Mouse (Mus musculus) left cerebral cortex, postnatal 14 days (tissue): ENCODE results near the gene Gorasp1. TPM values are rescaled to one million over a fixed set of nuclear protein-coding genes. Genes with fewer than 3 reads are reported as not detected.
A peak's percentile ranks its signal among the peaks of the same experiment; 100 is the strongest.

Experiments used
- DNase-seq, 2 experiments: peaks; one replicate each; pipeline ENCODE4 v3.0.0; 2021 to 2022; ENCODE audit warnings: low spot score in 2 of 2, mixed read lengths in 1 of 2
- intact Hi-C: fragments of 180-260 bp; cut with DNase I; formaldehyde crosslinking; loops from one replicate; pipeline ENCODE4 v1.15.1; 2025
- total RNA-seq, 2 experiments: library from RNA; stranded (reverse); gene quantifications; 2 replicates each; pipeline ENCODE4 v1.2.3; 2021

Gorasp1 gene
- total RNA-seq, 2 experiments from 2014 or later, result 31.3 to 33.7 TPM

DNA sequence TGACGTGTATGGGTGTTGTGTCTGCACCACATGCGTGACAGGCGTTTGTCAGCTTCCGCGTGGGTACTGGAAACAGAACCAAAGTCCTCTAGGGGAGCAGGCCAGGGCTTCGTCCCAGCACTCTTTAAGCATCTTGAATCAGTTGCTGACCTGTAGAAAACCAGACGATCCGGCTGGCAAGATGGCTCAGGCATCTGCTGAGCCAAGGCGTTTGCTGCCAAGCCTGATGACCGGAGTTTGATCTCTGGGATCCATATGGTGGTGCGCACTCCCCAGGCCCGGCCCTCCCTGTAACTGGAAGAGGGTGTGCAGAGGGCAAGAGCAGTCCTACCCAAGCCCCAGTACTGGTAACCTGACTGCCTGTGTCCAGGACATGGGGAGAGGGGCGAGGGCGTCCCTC lies 4.5 kb upstream of the Gorasp1 start:
- intact Hi-C loops, result no loop called here
- no peak for DNase-seq

DNA sequence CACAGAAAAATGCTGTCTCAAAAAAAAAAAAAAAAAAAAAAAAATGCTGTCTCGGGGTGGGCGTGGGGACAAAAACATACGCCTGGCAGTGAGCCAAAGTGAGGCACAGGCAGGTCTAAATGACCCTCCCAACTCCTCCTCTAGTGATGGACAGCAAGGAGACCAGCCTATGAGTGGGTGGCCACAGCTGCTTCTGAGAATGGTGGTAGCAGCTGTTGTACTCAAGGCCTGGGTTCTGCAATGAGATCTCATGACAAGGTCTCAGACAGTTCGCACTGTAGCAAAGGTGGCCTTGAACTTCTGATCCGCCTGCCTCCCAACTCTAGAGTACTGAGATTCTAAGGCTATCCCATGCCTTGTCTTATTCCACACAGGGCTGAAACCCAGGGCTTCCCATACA lies 4.0 kb upstream of the Gorasp1 start:
- no peak for DNase-seq
- intact Hi-C loops, result no loop called here

DNA sequence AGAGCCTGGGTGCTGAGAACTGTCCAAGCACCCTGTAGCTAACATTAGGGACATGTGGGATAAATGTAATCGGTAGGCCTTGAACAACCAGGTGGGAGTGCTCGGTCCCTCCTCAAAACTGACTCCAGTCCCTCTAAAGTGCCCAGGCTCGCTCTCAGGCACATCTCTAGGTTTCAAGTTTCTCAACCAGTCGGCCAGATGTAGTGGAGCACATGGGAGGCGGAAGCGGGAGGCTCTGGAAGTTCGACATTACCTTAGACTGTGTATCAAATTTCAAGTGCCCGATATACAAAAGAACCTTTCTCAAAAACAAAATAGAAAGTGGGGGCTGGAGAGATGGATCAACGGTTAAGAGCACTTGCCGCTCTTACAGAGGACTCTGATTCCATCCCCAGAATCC lies 2.3 kb upstream of the Gorasp1 start:
- intact Hi-C loops, result no loop called here
- DNase-seq, result no peak

DNA sequence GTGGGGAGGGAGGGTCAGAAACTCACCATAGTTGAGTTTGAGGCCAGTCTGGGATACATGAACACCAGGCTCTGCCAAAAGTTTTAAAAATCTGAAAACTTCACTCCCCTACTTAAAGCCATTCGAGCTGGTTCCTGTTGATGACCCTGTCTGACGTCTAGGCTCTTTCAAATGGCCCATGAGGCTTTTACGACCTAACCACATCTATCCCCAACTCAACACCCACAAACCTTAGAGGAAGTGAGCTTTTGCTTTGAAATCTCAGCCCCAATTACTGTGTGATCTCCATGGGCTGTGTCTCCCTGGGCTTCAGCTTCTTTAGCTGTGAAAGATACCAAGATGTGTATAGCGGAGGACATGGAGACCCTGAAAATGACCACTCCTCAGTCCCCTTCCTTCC lies 1.1 kb upstream of the Gorasp1 start:
- intact Hi-C loops, result no loop called here
- no peak for DNase-seq

DNA sequence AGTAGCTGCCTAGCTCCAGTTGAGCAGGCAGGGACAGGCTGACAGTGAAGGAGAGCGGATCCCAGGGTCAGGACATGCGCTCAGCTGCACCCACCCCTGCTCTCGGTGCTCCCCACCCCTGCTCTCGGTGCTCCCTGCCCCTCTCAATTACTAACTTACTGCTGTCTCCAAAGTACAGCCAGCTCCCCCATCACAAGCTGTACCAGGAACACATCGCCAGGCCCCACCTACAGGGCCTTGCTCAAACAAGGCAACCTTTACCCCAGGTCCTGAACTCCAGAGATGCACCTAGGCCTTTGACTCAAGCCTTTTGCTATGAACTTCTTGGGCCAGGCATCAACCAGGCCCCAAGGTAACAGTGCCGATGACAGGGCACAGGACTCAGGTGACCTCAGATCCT lies 3.7 kb downstream of the Gorasp1 start:
- intact Hi-C loops, result no loop called here
- no peak for DNase-seq

DNA sequence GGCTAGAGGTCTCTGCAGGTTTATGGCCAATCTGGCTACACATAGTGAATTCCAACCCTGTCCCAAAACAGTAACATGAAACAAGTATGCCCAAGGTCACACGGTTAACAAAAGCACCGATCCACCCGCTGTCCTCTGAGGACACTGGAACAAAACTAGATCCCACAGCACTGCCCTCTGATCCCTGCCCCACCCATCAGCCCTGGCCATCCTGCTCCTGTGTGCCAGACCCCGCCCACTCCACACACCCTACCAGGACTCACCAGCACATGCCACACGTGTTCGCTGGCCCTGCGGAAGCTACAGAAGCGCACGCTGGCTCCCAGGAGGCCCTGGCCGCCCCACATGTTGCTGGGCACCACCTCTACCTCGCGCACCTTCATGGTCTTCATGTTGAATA lies 5.0 kb downstream of the Gorasp1 start:
- no peak for DNase-seq
- intact Hi-C loops, result no loop called here

DNA sequence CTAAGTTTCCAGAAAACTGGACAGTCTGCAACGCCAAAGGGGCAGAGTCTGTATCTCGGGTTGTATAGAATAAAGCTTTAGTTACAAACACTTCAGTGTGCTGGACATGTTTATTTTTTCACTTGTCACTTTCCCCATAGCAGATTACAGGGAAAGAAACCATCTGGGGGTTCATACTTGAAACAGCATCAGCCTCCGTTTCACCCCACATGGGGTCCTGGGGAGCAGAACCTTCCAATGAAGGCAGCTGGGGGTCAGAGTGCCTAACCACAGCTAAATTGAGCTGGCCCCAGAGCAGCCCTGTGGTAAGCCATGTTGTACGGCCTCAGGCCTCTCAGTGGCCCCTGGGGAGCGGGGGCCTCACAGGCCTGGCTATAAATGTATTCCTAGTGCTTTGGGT lies 10.9 kb downstream of the Gorasp1 start:
- no peak for DNase-seq

DNA sequence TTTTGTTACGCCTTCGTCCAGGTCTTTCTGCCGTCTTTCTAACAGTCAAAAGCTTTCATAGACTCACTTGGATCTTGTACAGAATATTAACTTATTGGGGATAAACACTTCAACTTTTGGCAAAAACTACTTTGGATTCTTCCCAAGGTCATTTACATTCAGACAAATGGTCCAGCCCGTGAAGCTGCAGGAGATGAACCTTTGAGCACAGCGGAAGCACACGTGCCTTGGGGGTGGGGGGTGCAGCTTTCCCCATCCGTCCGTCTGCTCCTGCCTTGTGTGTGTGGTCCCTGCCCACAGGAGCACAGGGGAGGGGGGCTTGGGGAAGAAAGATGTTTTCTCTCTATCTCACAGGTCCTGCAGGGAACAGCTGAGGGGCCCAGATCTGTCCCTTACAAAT lies 11.6 kb downstream of the Gorasp1 start:
- no peak for DNase-seq
- intact Hi-C loops, result no loop called here

More for the DNA sequence above, 10.9 kb downstream of the Gorasp1 start:
- intact Hi-C loops, result no loop called here

DNA sequence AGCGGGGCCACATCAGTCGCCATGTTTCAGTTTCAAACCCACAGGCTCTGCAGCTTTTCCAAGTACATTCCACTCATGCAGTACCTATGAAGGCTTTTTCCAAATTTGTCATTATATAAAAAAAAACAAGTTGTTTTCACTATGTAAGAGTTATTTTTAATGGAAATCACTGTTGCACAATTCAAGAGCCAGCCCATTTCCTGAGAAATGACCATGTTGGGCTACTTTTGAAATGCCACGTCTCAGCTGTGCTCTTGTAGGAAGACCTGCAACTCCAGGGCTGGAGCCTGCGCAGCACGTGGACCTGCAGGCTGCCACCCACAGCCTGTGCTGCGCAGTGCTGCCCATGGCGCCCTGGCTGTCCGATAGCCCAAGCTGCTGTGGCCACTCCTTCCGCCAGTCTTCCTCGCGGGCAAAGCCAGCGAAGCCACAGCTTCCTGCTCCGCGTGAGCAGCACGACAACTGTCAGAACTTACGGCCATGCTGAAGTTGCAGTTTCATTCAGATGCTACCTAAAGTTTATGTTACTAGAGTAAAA lies 12.2 kb downstream of the Gorasp1 start:
- intact Hi-C loops, result no loop called here
- DNase-seq, result no peak

DNA sequence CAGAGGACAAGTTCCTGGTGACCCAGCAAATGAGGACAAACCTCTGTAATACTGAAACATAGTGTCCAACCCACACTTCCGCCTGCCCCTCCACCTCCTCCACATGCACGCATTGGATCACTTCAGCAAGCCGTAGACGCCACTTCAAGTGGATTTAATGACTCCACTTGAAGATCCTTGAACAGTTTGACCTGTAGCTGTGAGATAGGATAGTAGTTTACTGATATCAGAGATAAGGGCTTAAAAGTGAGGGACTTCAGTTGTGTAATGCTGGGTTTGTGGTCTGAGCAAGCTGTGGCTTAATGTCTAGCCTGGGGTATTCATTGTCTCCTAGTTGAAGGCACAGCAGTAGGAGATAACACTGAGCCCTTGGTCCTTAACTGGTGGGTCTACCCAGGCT lies 13.9 kb downstream of the Gorasp1 start:
- intact Hi-C loops, result no loop called here
- DNase-seq, result no peak

DNA sequence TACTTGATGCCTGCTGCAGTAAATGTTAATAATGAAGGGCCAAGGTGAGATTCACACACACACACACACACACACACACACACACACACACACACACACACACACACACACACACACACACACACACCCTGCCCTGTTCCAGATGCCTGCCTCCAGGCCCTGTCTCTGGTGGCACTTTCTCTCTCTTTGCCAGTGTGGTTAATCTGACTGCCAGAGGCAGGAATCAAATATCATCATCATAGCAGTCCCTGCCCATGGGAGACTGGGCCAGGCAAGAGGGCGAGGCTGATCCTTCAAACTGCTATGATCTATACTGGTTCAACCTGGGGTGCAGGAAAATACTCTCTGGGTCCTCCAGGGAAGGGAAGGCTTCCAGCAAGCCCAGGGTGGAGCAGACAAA lies 17.5 kb downstream of the Gorasp1 start:
- DNase-seq, result no peak
- intact Hi-C loops, result no loop called here

DNA sequence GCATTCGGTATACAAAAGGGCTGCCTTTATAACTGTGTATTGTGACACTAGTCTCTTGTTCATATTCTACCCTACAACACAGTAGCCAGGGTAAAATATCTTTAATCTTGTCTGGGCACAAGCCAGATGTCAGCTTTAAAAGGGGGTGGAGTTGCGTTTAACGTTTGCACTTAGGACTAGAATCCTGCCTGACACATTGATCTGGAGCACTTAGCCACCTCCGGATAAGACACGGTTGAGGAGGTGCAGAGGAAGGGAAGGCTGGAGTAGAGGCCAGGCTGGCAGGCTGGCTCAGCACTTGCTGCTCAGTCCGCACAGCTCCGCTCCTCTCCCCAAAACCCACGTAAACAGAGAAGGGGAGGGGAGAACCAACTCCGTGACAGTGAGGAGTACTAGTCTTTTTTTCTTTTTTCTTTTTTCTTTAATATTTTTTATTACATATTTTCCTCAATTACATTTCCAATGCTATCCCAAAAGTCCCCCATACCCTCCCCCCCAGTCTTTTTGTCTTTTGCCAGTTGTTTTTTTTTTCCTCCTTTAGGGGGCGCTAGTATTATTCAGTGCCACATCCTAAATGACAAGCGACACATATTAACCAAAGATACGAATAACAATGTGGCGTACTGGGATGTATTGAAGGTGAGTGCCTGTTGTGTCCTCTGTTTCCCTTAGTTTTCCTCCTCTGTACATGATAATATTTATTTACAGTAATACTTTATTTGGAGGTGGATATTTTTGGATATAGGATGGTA lies 24.1 kb downstream of the Gorasp1 start:
- DNase-seq, result no peak
- intact Hi-C loops, result no loop called here

DNA sequence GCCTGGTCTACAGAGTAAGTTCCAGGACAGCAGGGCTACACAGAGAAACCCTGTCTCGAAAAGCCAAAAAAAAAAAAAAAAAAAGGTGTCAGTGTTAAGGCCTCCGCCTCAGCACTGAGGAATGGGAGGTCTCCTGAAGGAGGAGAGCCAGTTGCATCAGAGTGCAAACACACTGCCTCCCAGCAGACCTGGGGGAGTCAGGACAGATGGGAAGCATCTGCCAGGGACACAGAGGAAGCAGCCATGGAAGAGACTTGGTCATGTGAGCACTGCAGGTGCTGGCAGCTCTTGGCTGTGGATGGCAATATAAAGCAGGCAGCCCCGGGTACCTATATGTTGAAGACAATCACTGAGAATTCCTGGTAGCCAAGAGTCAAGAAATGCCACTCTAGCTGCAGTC lies 27.4 kb downstream of the Gorasp1 start:
- intact Hi-C loops, result no loop called here
- DNase-seq, result no peak

DNA sequence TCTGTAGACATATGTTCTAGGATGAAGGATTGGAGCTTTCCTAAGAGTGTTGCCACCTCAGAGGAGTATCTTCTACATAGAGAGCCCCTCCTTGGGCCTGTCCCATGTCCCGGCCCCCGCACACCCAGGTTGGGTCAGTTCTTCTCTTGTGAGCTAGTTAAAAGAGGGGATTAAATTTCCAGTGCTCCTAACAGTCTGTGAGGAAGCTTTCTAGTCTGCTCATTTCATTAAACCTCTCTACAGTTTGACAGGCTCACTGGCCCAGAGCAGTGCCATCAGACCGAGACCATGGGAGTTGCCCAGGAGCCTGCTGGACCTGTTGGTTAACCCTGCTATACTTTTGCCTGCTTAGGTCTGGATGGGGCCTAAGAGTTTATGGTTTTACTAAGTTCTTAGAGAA lies 28.7 kb downstream of the Gorasp1 start:
- no peak for DNase-seq
- intact Hi-C loops, result no loop called here

DNA sequence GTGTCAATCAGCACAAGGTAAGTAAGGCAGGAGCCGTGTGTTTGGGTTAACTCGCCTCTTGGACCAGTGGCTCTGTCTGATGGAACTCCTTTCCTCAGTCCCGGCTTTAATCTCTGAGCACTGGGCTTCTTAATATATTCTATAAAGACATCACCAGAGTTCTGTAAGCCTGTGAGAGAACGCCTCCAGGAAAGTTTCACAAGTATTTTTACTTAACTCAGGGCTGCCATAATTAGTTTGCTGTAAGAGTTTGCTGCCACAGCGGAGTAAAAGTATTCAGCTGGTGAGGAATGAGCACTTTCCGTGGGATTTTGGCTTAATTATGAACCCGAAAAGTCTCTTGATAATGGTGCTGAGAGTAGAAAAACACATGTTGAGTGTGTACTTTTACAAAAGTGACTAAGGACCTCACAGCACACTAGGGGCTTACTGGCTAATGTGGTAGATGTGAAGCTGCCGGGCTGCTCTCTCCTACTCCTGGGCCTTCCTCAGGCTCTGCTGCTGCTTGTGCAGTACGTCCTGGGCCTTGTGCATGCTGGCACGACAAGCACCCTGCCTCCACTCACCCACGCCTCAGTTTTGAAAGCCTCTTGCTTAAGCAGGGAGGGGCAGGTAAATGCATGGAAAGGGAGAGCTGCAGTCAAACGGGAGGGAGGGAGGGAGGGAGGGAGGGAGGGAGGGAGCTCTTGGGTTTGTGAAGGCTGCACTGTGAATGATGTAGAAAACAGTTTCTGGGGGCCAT lies 34.8 kb downstream of the Gorasp1 start:
- peak; percentile 21 to 40 for DNase-seq

DNA sequence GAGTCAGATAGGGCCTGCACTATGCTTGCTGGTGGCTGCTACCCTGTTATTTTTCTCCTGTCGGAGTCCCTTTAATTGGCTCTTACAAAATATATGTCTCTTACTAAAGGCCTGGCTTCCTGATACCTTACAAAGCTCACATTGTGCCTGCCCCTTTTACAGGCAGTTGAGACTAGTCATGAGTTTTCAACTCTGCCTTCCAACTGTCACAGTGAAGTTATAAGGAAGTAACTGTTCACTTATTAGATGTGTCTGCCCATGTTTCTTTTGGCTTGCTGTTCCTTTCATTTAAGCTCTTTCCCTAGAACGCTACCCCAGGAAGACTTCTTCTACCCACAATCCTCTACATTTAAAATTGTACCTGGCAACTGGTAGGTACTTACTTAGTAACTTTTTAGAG lies 37.9 kb downstream of the Gorasp1 start:
- intact Hi-C loops, result loop anchor here (10.0 kb wide), 1 partner anchor 255 kb away; no protein-coding TSS in a partner anchor
- DNase-seq, result no peak

More for the DNA sequence above, 34.8 kb downstream of the Gorasp1 start:
- intact Hi-C loops, result no loop called here

DNA sequence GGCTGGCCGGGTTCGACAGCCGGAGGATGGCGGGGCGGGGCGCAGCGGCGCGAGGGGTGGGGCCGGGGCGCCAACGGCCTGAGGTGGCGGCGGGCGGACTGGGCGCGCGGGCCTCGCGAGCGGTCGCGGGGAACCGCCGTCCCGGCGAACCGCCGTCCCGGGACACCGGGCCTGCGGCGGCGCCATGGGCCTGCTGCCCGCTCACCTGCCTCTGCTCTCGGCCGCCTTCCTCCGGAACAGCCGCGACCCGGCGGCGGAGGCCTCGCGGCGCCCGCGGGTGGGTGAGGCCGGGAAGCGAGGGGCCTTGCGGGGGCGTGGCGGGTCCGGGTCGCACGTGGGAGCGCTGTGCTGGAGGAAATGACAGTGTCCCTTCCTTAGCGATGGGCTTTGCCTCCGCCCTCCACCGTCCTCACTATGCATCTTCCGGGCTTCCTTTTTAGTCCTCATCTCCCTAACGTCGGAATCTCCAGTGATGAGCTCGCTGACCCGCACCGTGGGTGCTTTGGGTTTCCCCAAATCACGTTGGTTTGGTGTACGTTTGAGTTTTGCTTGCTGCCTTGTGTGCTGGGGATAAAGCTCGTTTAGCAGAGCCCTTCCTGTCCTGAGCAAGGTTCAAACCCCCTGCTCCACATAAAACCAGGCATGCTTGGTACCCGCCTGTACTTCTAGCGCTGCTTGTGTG lies 42.2 kb downstream of the Gorasp1 start:
- intact Hi-C loops, result loop anchor here (10.0 kb wide), 1 partner anchor 250 kb away; no protein-coding TSS in a partner anchor
- DNase-seq, result peak in 1 of 2 experiments; percentile 42

DNA sequence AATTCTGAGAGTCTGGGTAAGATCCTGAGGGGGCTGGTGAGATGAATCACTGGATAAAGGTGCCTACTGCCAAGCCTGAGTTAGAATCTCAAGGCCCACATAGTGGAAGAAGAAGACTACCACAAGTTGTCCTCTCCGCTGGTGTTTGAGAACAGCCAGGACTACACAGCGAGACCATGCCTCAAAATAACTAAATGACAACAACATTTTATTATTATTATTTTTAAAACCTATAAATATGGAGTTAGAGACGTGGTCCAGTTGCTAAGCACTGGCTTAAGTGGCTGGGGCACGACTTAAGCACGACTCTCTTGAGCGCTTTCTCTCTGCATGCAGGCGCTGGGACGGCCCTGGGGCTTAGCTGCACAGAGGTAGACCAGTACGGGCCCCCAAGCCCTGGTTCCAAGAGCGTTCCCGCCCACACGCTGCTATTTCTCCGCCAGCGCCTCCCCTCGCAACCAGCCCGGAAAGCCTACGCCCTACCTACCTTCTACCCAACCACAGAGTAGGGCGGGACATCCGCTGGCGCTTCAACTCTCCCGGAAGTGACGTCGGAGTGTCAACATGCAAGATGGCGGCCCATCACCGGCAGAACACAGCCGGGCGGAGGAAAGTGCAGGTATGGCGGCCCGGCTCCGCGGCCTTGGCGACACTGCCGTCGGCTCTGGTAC lies 42.9 kb downstream of the Gorasp1 start, which contains the start of gene Wdr48:
Gene Wdr48, plus strand, starts transcription at position 540 of the 671 bp plus-strand sequence.
- peak; percentile 97 to 99 for DNase-seq
- intact Hi-C loops, result loop anchor here (10.0 kb wide), 1 partner anchor 250 kb away; no protein-coding TSS in a partner anchor

DNA sequence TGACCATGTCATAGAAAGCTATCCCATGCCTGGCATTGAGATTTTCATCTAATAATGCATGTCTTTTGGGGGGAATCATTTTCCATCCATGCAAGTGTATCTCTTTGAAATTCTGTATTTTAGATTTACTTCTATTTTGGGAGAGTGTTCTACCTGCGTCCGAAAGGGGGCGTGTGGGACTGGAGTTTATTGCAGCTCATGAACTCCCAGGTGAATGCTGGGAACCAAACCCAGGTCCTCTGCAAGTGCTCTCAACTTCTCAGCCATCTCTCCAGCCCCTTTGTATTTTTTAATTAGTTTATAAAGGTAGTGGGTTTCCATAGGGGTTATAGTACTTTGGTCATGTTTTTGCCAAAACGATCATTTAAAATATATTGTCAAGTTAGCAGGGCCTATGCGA lies 43.5 kb downstream of the Gorasp1 start:
- intact Hi-C loops, result loop anchor here (10.0 kb wide), 1 partner anchor 249 kb away; no protein-coding TSS in a partner anchor

More for the DNA sequence above, 43.5 kb downstream of the Gorasp1 start:
- DNase-seq, result no peak
